Mouse (Mus musculus): ENCODE measurements around the gene Gpr161. TPM values are rescaled to one million over a fixed set of nuclear protein-coding genes. Genes with fewer than 3 reads are reported as not detected.

Gpr161 gene
- polyA plus RNA-seq, 2 experiments: 0.04 to 0.11 TPM

- Histone ChIP-seq H3K4me2 (ENCODE audit: low read depth) (no peak overlapping the region), H3K4me1 (replicated peaks; ENCODE audit: control insufficient read depth in 2 of 2, insufficient read depth in 2 of 2, low read length in 1 of 2) (no peaks in the 10 kb centered on the region), H3K9ac (replicated peaks) (no peak overlapping the region), H3K27ac (no peak overlapping the region), H3K4me3 (ENCODE audit: insufficient read depth in 1 of 2, low read depth in 2 of 2, low read length in 2 of 2) (no peak overlapping the region), H3K36me3 (replicated peaks; ENCODE audit: control insufficient read depth, insufficient read depth, low read depth) (no peaks in the 10 kb centered on the region), H3K27me3 (ENCODE audit: control insufficient read depth, insufficient read depth, low read length) (no peaks in the 10 kb centered on the region), H3K9me3 (ENCODE audit: control insufficient read depth, low read length) (no peaks in the 10 kb centered on the region)
- WGBS (ENCODE audit: insufficient replicate concordance): 57% methylated on average over 7 of the region's 7 CpGs
- no peak for TF ChIP-seq CTCF (IDR thresholded peaks at IDR 0.05; ENCODE audit: low read depth)
- TF ChIP-seq EP300 (IDR thresholded peaks at IDR 0.05; ENCODE audit: low read depth): no peak
- DNase-seq (ENCODE audit: low read depth in 3 of 3, low spot score in 3 of 3): no peak
- ATAC-seq (ENCODE audit: insufficient read depth): no peak
These were observed 8.8 kb downstream of the Gpr161 start for GRCm38 (mm10) chr1:165304341-165304740.

GRCm38 (mm10) chr1:165308180-165308579 lies 12.6 kb downstream of the Gpr161 start:
- Histone ChIP-seq H3K9me3 (ENCODE audit: control insufficient read depth, low read length) (no peaks in the 10 kb centered on the region), H3K4me2 (ENCODE audit: low read depth) (no peak overlapping the region), H3K27ac (no peak overlapping the region), H3K9ac (replicated peaks) (no peak overlapping the region), H3K4me3 (ENCODE audit: insufficient read depth in 1 of 2, low read depth in 2 of 2, low read length in 2 of 2) (no peak overlapping the region), H3K36me3 (replicated peaks; ENCODE audit: control insufficient read depth, insufficient read depth, low read depth) (no peaks in the 10 kb centered on the region), H3K4me1 (replicated peaks; ENCODE audit: control insufficient read depth in 2 of 2, insufficient read depth in 2 of 2, low read length in 1 of 2) (no peaks in the 10 kb centered on the region), H3K27me3 (ENCODE audit: control insufficient read depth, insufficient read depth, low read length) (no peaks in the 10 kb centered on the region)
- no peak for ATAC-seq (ENCODE audit: insufficient read depth)
- TF ChIP-seq CTCF (IDR thresholded peaks at IDR 0.05; ENCODE audit: low read depth): no peak
- no peak for TF ChIP-seq EP300 (IDR thresholded peaks at IDR 0.05; ENCODE audit: low read depth)
- WGBS (ENCODE audit: insufficient replicate concordance): 66% methylated on average over 11 of the region's 11 CpGs
- no peak for DNase-seq (ENCODE audit: low read depth in 3 of 3, low spot score in 3 of 3)

- no peak overlapping the region for H3K4me2 ChIP-seq (ENCODE audit: low read depth)
- H3K27me3 ChIP-seq (ENCODE audit: control insufficient read depth, insufficient read depth, low read length): no peaks in the 10 kb centered on the region
- ATAC-seq (ENCODE audit: insufficient read depth) (no peak), DNase-seq (ENCODE audit: low read depth in 3 of 3, low spot score in 3 of 3) (no peak)
- H3K9ac ChIP-seq (replicated peaks): no peak overlapping the region
- H3K27ac ChIP-seq: no peak overlapping the region
- no peak overlapping the region for H3K4me3 ChIP-seq (ENCODE audit: insufficient read depth in 1 of 2, low read depth in 2 of 2, low read length in 2 of 2)
- no peaks in the 10 kb centered on the region for H3K36me3 ChIP-seq (replicated peaks; ENCODE audit: control insufficient read depth, insufficient read depth, low read depth)
- TF ChIP-seq EP300 (IDR thresholded peaks at IDR 0.05; ENCODE audit: low read depth) (no peak), CTCF (IDR thresholded peaks at IDR 0.05; ENCODE audit: low read depth) (no peak)
- 58% methylated on average over 11 of the region's 11 CpGs for WGBS (ENCODE audit: insufficient replicate concordance)
- no peaks in the 10 kb centered on the region for H3K4me1 ChIP-seq (replicated peaks; ENCODE audit: control insufficient read depth in 2 of 2, insufficient read depth in 2 of 2, low read length in 1 of 2)
- H3K9me3 ChIP-seq (ENCODE audit: control insufficient read depth, low read length): no peaks in the 10 kb centered on the region
These were observed 20.8 kb downstream of the Gpr161 start for GRCm38 (mm10) chr1:165316361-165316760.

GRCm38 (mm10) chr1:165320141-165320934 lies 24.7 kb downstream of the Gpr161 start:
- H3K27me3 ChIP-seq (ENCODE audit: control insufficient read depth, insufficient read depth, low read length): no peaks in the 10 kb centered on the region
- no peak overlapping the region for H3K4me3 ChIP-seq (ENCODE audit: insufficient read depth in 1 of 2, low read depth in 2 of 2, low read length in 2 of 2)
- peak; percentile 24 to 43 (median 32) for DNase-seq (ENCODE audit: low read depth in 3 of 3, low spot score in 3 of 3)
- no peaks in the 10 kb centered on the region for H3K9me3 ChIP-seq (ENCODE audit: control insufficient read depth, low read length)
- H3K36me3 ChIP-seq (replicated peaks; ENCODE audit: control insufficient read depth, insufficient read depth, low read depth): no peaks in the 10 kb centered on the region
- H3K9ac ChIP-seq (replicated peaks): no peak overlapping the region
- peaks cover 12 to 14% of the 10 kb centered on the region in 2 experiments for H3K4me1 ChIP-seq (replicated peaks; ENCODE audit: control insufficient read depth in 2 of 2, insufficient read depth in 2 of 2, low read length in 1 of 2)
- TF ChIP-seq CTCF (IDR thresholded peaks at IDR 0.05; ENCODE audit: low read depth) (peak; percentile 96), EP300 (IDR thresholded peaks at IDR 0.05; ENCODE audit: low read depth) (no peak)
- ATAC-seq (ENCODE audit: insufficient read depth): no peak
- WGBS (ENCODE audit: insufficient replicate concordance): 22% methylated on average over 10 of the region's 10 CpGs
- H3K4me2 ChIP-seq (ENCODE audit: low read depth): peak overlapping the region; percentile 47
- no peak overlapping the region for H3K27ac ChIP-seq

- DNase-seq (ENCODE audit: low read depth in 3 of 3, low spot score in 3 of 3): no peak
- no peaks in the 10 kb centered on the region for H3K27me3 ChIP-seq (ENCODE audit: control insufficient read depth, insufficient read depth, low read length)
- no peak overlapping the region for H3K4me3 ChIP-seq (ENCODE audit: insufficient read depth in 1 of 2, low read depth in 2 of 2, low read length in 2 of 2)
- H3K4me2 ChIP-seq (ENCODE audit: low read depth): no peak overlapping the region
- ATAC-seq (ENCODE audit: insufficient read depth): no peak
- H3K27ac ChIP-seq: no peak overlapping the region
- WGBS (ENCODE audit: insufficient replicate concordance): 84% methylated on average over 13 of the region's 13 CpGs
- H3K36me3 ChIP-seq (replicated peaks; ENCODE audit: control insufficient read depth, insufficient read depth, low read depth): no peaks in the 10 kb centered on the region
- H3K4me1 ChIP-seq (replicated peaks; ENCODE audit: control insufficient read depth in 2 of 2, insufficient read depth in 2 of 2, low read length in 1 of 2): peaks cover 12 to 14% of the 10 kb centered on the region in 2 experiments
- no peak overlapping the region for H3K9ac ChIP-seq (replicated peaks)
- H3K9me3 ChIP-seq (ENCODE audit: control insufficient read depth, low read length): no peaks in the 10 kb centered on the region
- TF ChIP-seq CTCF (IDR thresholded peaks at IDR 0.05; ENCODE audit: low read depth) (no peak), EP300 (IDR thresholded peaks at IDR 0.05; ENCODE audit: low read depth) (no peak)
These were observed 25.8 kb downstream of the Gpr161 start for GRCm38 (mm10) chr1:165321393-165321861.

Measured in liver, embryonic 14.5 days (tissue).